Mouse (Mus musculus) embryonic fibroblast, embryonic 13.5 days (primary cell): Measurements from ENCODE around the gene Kcnh3.

Experiments used
- CTCF ChIP-seq: IDR thresholded peaks from 2 replicates; pipeline ENCODE4 v1.5.1; 2011; ENCODE audit warnings: mild to moderate bottlenecking, control low read depth, low read length, moderate library complexity, borderline replicate concordance; ENCODE audit not compliant: insufficient read depth
- POLR2A ChIP-seq: IDR thresholded peaks from 2 replicates; pipeline ENCODE4 v1.6.1; 2011; ENCODE audit warnings: low read depth, mild to moderate bottlenecking, control low read depth, low read length, moderate library complexity

- TF ChIP-seq CTCF (no peak), POLR2A (no peak)
Observed at GRCm38 (mm10) chr15:99194358-99194757, 30.3 kb upstream of the Kcnh3 start.
